In genomic region chr13:55182173-55182894, GRCm38 (mm10) we compare ENCODE assay signal across 8 mouse cellular contexts. TPM values are rescaled to one million over a fixed set of nuclear protein-coding genes. Genes with fewer than 3 reads are reported as not detected.
A peak's percentile ranks its signal among the peaks of the same experiment; 100 is the strongest.
DNase-seq lines count a peak whose midpoint lies in the region; ATAC-seq and TF ChIP-seq lines count a peak whose summit lies in the region.

No protein-coding gene starts in this region.

- H3K9ac ChIP-seq in heart, embryonic 12.5 days = peak overlapping the region; percentile 55
- peak overlapping the region; percentile 50 for H3K9ac ChIP-seq in kidney, embryonic 15.5 days
- H3K9ac ChIP-seq in limb, embryonic 14.5 days (ENCODE audit: low read depth, low read length, severe bottlenecking) = peak overlapping the region; percentile 46
- H3K9ac ChIP-seq in midbrain, embryonic 15.5 days = no peak overlapping the region

- peak; percentile 47 for DNase-seq in c-Kit-negative CD71-positive TER-119-positive erythroid progenitor cells, embryonic 14.5 days (ENCODE audit: low read depth, low spot score)
- DNase-seq in limb, embryonic 14.5 days (ENCODE audit: low spot score) = peak; percentile 77
- peak in 1 of 2 experiments; percentile 17 for DNase-seq in spleen, adult 2 months (ENCODE audit: low read depth in 1 of 2, low spot score in 2 of 2)

- 3% methylated on average over 23 of the region's 23 CpGs for WGBS in heart, embryonic 12.5 days
- WGBS in kidney, embryonic 15.5 days = 2% methylated on average over 23 of the region's 23 CpGs
- WGBS in limb, embryonic 14.5 days = 3% methylated on average over 23 of the region's 23 CpGs
- 4% methylated on average over 23 of the region's 23 CpGs for WGBS in midbrain, embryonic 15.5 days
- 18% methylated on average over 23 of the region's 23 CpGs for WGBS in spleen, adult 2 months

- no peaks in the 10 kb centered on the region for H3K9me3 ChIP-seq in E14TG2a.4 (ENCODE audit: low read length)
- 0 out of 2 replicates have a peak, but pooled peaks cover 2% of the 10 kb centered on the region for H3K9me3 ChIP-seq in heart, embryonic 12.5 days (replicated peaks)
- H3K9me3 ChIP-seq in kidney, embryonic 15.5 days (replicated peaks) = no peaks in the 10 kb centered on the region
- H3K9me3 ChIP-seq in limb, embryonic 14.5 days (ENCODE audit: control insufficient read depth, low read length) = no peaks in the 10 kb centered on the region
- H3K9me3 ChIP-seq in midbrain, embryonic 15.5 days = no peaks in the 10 kb centered on the region

- H3K27ac ChIP-seq in heart, embryonic 12.5 days (ENCODE audit: poor library complexity, severe bottlenecking) = peak overlapping the region; percentile 79
- peak overlapping the region; percentile 88 for H3K27ac ChIP-seq in kidney, embryonic 15.5 days
- H3K27ac ChIP-seq in limb, embryonic 14.5 days (replicated peaks; ENCODE audit: low read depth, low read length) = peak overlapping the region; percentile 79
- peak overlapping the region; percentile 78 for H3K27ac ChIP-seq in midbrain, embryonic 15.5 days
- peak overlapping the region; percentile 72 for H3K27ac ChIP-seq in spleen, adult 2 months (ENCODE audit: insufficient read depth, low read length)

- H3K4me1 ChIP-seq in E14TG2a.4 (replicated peaks; ENCODE audit: low read depth, low read length) = peaks cover 52% of the 10 kb centered on the region
- peaks cover 10% of the 10 kb centered on the region; the same call in 1 of the 2 replicates for H3K4me1 ChIP-seq in heart, embryonic 12.5 days (replicated peaks)
- 0 out of 2 replicates have a peak, but pooled peaks cover 4% of the 10 kb centered on the region for H3K4me1 ChIP-seq in kidney, embryonic 15.5 days
- no peaks in the 10 kb centered on the region for H3K4me1 ChIP-seq in limb, embryonic 14.5 days (ENCODE audit: control insufficient read depth, insufficient read depth, low read length)
- peaks cover 10% of the 10 kb centered on the region for H3K4me1 ChIP-seq in midbrain, embryonic 15.5 days
- no peaks in the 10 kb centered on the region; the same call in 1 of the 2 replicates for H3K4me1 ChIP-seq in spleen, adult 2 months (ENCODE audit: control insufficient read depth, insufficient read depth, insufficient read length)

- H3K4me3 ChIP-seq in E14TG2a.4 (replicated peaks; ENCODE audit: low read length) = peak overlapping the region; percentile 75
- peak overlapping the region; percentile 44 for H3K4me3 ChIP-seq in heart, embryonic 12.5 days
- H3K4me3 ChIP-seq in kidney, embryonic 15.5 days (replicated peaks) = peak overlapping the region; percentile 43
- H3K4me3 ChIP-seq in limb, embryonic 14.5 days (replicated peaks; ENCODE audit: low read length) = peak overlapping the region; percentile 30
- peak overlapping the region; percentile 24 for H3K4me3 ChIP-seq in midbrain, embryonic 15.5 days
- H3K4me3 ChIP-seq in spleen, adult 2 months (ENCODE audit: extremely low read depth, insufficient read depth, insufficient read length) = peak overlapping the region; percentile 53

- no peaks in the 10 kb centered on the region for H3K27me3 ChIP-seq in E14TG2a.4 (ENCODE audit: insufficient read depth, low read length)
- H3K27me3 ChIP-seq in heart, embryonic 12.5 days (replicated peaks) = no peaks in the 10 kb centered on the region
- H3K27me3 ChIP-seq in kidney, embryonic 15.5 days = no peaks in the 10 kb centered on the region
- H3K27me3 ChIP-seq in limb, embryonic 14.5 days (ENCODE audit: control insufficient read depth, insufficient read depth, low read length) = no peaks in the 10 kb centered on the region
- H3K27me3 ChIP-seq in midbrain, embryonic 15.5 days (replicated peaks) = no peaks in the 10 kb centered on the region
- H3K27me3 ChIP-seq in spleen, adult 2 months (ENCODE audit: control insufficient read depth, insufficient read depth, low read length) = no peaks in the 10 kb centered on the region

- peak; percentile 98 for ATAC-seq in erythroid progenitor cell, adult 5-6 weeks (replicated peaks; ENCODE audit: low FRiP score, poor library complexity, severe bottlenecking)
- peak; percentile 91 for ATAC-seq in heart, embryonic 12.5 days (ENCODE audit: insufficient number of reproducible peaks, low FRiP score)
- peak; percentile 93 for ATAC-seq in kidney, embryonic 15.5 days (replicated peaks; ENCODE audit: low FRiP score)
- peak; percentile 85 for ATAC-seq in limb, embryonic 14.5 days (ENCODE audit: low FRiP score, low read depth)
- ATAC-seq in midbrain, embryonic 15.5 days (replicated peaks) = peak; percentile 83

- TF ChIP-seq POLR2A in limb, embryonic 14.5 days (IDR thresholded peaks at IDR 0.05; ENCODE audit: borderline replicate concordance, extremely low read depth, insufficient read depth, insufficient read length) = no peak
- TF ChIP-seq POLR2A in spleen, adult 2 months (IDR thresholded peaks at IDR 0.05; ENCODE audit: low read depth, low read length) = no peak

- H3K4me2 ChIP-seq in heart, embryonic 12.5 days = peak overlapping the region; percentile 71
- H3K4me2 ChIP-seq in kidney, embryonic 15.5 days = peak overlapping the region; percentile 63
- peak overlapping the region; percentile 42 for H3K4me2 ChIP-seq in limb, embryonic 14.5 days (replicated peaks; ENCODE audit: low read depth, low read length, severe bottlenecking)
- H3K4me2 ChIP-seq in midbrain, embryonic 15.5 days = peak overlapping the region; percentile 46

- no peak for TF ChIP-seq CTCF in E14TG2a.4 (conservative IDR thresholded peaks at IDR 0.05; ENCODE audit: low read length)
- peak; percentile 14; the same call in 1 of the 2 replicates for TF ChIP-seq CTCF in spleen, adult 2 months (IDR thresholded peaks at IDR 0.05; ENCODE audit: extremely low read depth, insufficient read depth, insufficient read length, insufficient replicate concordance)

- no peaks in the 10 kb centered on the region for H3K36me3 ChIP-seq in E14TG2a.4 (ENCODE audit: insufficient read depth, low read length)
- H3K36me3 ChIP-seq in heart, embryonic 12.5 days = no peaks in the 10 kb centered on the region
- H3K36me3 ChIP-seq in kidney, embryonic 15.5 days = no peaks in the 10 kb centered on the region
- no peaks in the 10 kb centered on the region for H3K36me3 ChIP-seq in limb, embryonic 14.5 days (ENCODE audit: control insufficient read depth, insufficient read depth, low read length)
- H3K36me3 ChIP-seq in midbrain, embryonic 15.5 days (replicated peaks) = no peaks in the 10 kb centered on the region
- no peaks in the 10 kb centered on the region for H3K36me3 ChIP-seq in spleen, adult 2 months (ENCODE audit: control insufficient read depth, insufficient read depth, low read length)

RNA-seq across cellular contexts. Expression of gene Nsd1, which starts 27.2 kb away (rescaled TPM):
- total RNA-seq in erythroid progenitor cell, adult 5-6 weeks (2015; ENCODE audit: low replicate concordance) = 36.9 and 38.2 TPM in 2 replicates
- total RNA-seq in erythroid progenitor cell, adult 5-6 weeks (2017; ENCODE audit: low replicate concordance) = 50.6 and 85.7 TPM in 2 replicates
- polyA plus RNA-seq in heart, embryonic 12.5 days (2016; fragmentation: Nextera tagmentation; extraction: Ambion mirVana) = 52.7 and 53.9 TPM in 2 replicates
- polyA plus RNA-seq in kidney, embryonic 15.5 days (2015; fragmentation: Nextera tagmentation; extraction: Ambion mirVana) = 65.1 and 66.9 TPM in 2 replicates
- 40.0 and 41.6 TPM in 2 replicates for polyA plus RNA-seq in limb, embryonic 14.5 days (2012; rRNA removed)
- polyA plus RNA-seq in limb, embryonic 14.5 days (2014; fragmentation: Nextera tagmentation; extraction: Ambion mirVana) = 65.8 and 66.5 TPM in 2 replicates
- 59.1 and 64.3 TPM in 2 replicates for polyA plus RNA-seq in midbrain, embryonic 15.5 days (2015; fragmentation: Nextera tagmentation; extraction: Ambion mirVana)
- 16.1 and 17.8 TPM in 2 replicates for polyA plus RNA-seq in spleen, adult 2 months (2012; rRNA removed)

RNA-seq across cellular contexts. Expression of gene Fgfr4, which starts 29.9 kb away (rescaled TPM):
- not detected in 2 replicates for total RNA-seq in erythroid progenitor cell, adult 5-6 weeks (2015; ENCODE audit: low replicate concordance)
- not detected in 2 replicates for total RNA-seq in erythroid progenitor cell, adult 5-6 weeks (2017; ENCODE audit: low replicate concordance)
- 0.45 and 0.51 TPM in 2 replicates for polyA plus RNA-seq in heart, embryonic 12.5 days (2016; fragmentation: Nextera tagmentation; extraction: Ambion mirVana)
- polyA plus RNA-seq in kidney, embryonic 15.5 days (2015; fragmentation: Nextera tagmentation; extraction: Ambion mirVana) = 16.4 and 19.8 TPM in 2 replicates
- 38.9 and 47.4 TPM in 2 replicates for polyA plus RNA-seq in limb, embryonic 14.5 days (2012; rRNA removed)
- 10.9 and 12.1 TPM in 2 replicates for polyA plus RNA-seq in limb, embryonic 14.5 days (2014; fragmentation: Nextera tagmentation; extraction: Ambion mirVana)
- polyA plus RNA-seq in midbrain, embryonic 15.5 days (2015; fragmentation: Nextera tagmentation; extraction: Ambion mirVana) = 0.37 and 0.50 TPM in 2 replicates
- polyA plus RNA-seq in spleen, adult 2 months (2012; rRNA removed) = 8.4 and 12.0 TPM in 2 replicates

RNA-seq across cellular contexts. Expression of gene Gm17617, which starts 49.0 kb away (rescaled TPM):
- total RNA-seq in erythroid progenitor cell, adult 5-6 weeks (2015; ENCODE audit: low replicate concordance) = not detected in 2 replicates
- not detected in 2 replicates for total RNA-seq in erythroid progenitor cell, adult 5-6 weeks (2017; ENCODE audit: low replicate concordance)
- polyA plus RNA-seq in heart, embryonic 12.5 days (2016; fragmentation: Nextera tagmentation; extraction: Ambion mirVana) = not detected in 2 replicates
- polyA plus RNA-seq in kidney, embryonic 15.5 days (2015; fragmentation: Nextera tagmentation; extraction: Ambion mirVana) = not detected in 2 replicates
- not detected in 2 replicates for polyA plus RNA-seq in limb, embryonic 14.5 days (2012; rRNA removed)
- not detected in 2 replicates for polyA plus RNA-seq in limb, embryonic 14.5 days (2014; fragmentation: Nextera tagmentation; extraction: Ambion mirVana)
- polyA plus RNA-seq in midbrain, embryonic 15.5 days (2015; fragmentation: Nextera tagmentation; extraction: Ambion mirVana) = not detected in 2 replicates
- not detected in 2 replicates for polyA plus RNA-seq in spleen, adult 2 months (2012; rRNA removed)

Comparison
In these comparisons a context has a peak if more than half of its experiments do, and no peak if none do; other contexts are left out.
1. H3K4me3 ChIP-seq: peak in every context shown above with its lines; median percentile 75 in E14TG2a.4; 53 in spleen, adult 2 months; 44 in heart, embryonic 12.5 days; 43 in kidney, embryonic 15.5 days; 30 in limb, embryonic 14.5 days; 24 in midbrain, embryonic 15.5 days.